Mouse (Mus musculus) lung, postnatal 14 days (tissue): ENCODE results near the gene Pramef6.
"Not testable (repeated sequence)": the region's sequence is repeated elsewhere in the genome, so short reads cannot be mapped to it uniquely, and the experiment has no call there.

ENCODE experiments used
- DNase-seq: peaks from one replicate; pipeline ENCODE4 v3.0.0; 2021

The Pramef6 gene

GRCm38 (mm10) chr4:143900280-143900679 is at the start of gene Pramef6:
Gene Pramef6 (minus strand): TSS chr4:143900380.
- not testable (repeated sequence) for DNase-seq

GRCm38 (mm10) chr4:143894406-143894805 is 5.8 kb downstream of the Pramef6 start:
- not testable (repeated sequence) for DNase-seq

GRCm38 (mm10) chr4:143882371-143882770 is 17.8 kb downstream of the Pramef6 start:
- DNase-seq = not testable (repeated sequence)

- DNase-seq = not testable (repeated sequence)
Observed at GRCm38 (mm10) chr4:143846197-143846596, 54.0 kb downstream of the Pramef6 start, which contains the start of gene Gm13103. Gene Gm13103 (plus strand): TSS chr4:143846497.
